Mouse (Mus musculus) lung, embryonic 14.5 days (tissue): Measurements from ENCODE around the gene Myo1c. TPM values are rescaled to one million over a fixed set of nuclear protein-coding genes. Genes with fewer than 3 reads are reported as not detected.

ENCODE experiments used
- ATAC-seq: fragments of 200-750 bp; cut with Nextera tagmentation; 2 replicates; pipeline ENCODE4 v1.8.0; 2017; ENCODE audit warnings: mild to moderate bottlenecking, moderate TSS enrichment, moderate library complexity; ENCODE audit not compliant: insufficient read depth
- DNase-seq: peaks from one replicate; pipeline ENCODE4 v3.0.0-alpha.2; 2015
- H3K27ac ChIP-seq: fragments of 300-500 bp; sonication (generic); 2 replicates; pipeline ENCODE4 v1.5.1; 2014; ENCODE audit warnings: low read depth, mild to moderate bottlenecking, moderate library complexity
- H3K27me3 ChIP-seq: fragments of 300-500 bp; sonication (generic); 2 replicates; pipeline ENCODE4 v1.6.1; 2014; ENCODE audit warnings: low read length, control low read depth; ENCODE audit not compliant: insufficient read depth
- H3K36me3 ChIP-seq: fragments of 300-500 bp; sonication (generic); 2 replicates; pipeline ENCODE4 v1.6.1; 2014; ENCODE audit warnings: control low read depth; ENCODE audit not compliant: insufficient read depth
- H3K4me1 ChIP-seq: fragments of 300-500 bp; sonication (generic); 2 replicates; pipeline ENCODE4 v1.6.1; 2014; ENCODE audit warnings: antibody characterized with exemption, control low read depth; ENCODE audit not compliant: insufficient read depth
- H3K4me2 ChIP-seq: fragments of 300-500 bp; sonication (generic); 2 replicates; pipeline ENCODE4 v1.6.1; 2014; ENCODE audit warnings: mild to moderate bottlenecking
- H3K4me3 ChIP-seq: fragments of 300-500 bp; sonication (generic); 2 replicates; pipeline ENCODE4 v1.5.1; 2014; ENCODE audit warnings: low read depth, low read length
- H3K9ac ChIP-seq: fragments of 300-500 bp; sonication (generic); 2 replicates; pipeline ENCODE4 v1.6.1; 2014
- H3K9me3 ChIP-seq: fragments of 300-500 bp; sonication (generic); 2 replicates; pipeline ENCODE4 v1.6.1; 2016; ENCODE audit warnings: low read depth, low read length, control low read depth
- CTCF ChIP-seq: IDR thresholded peaks from 2 replicates; pipeline ENCODE4 v1.5.1; 2016; ENCODE audit warnings: antibody characterized with exemption, low read depth
- WGBS: fragments of 180-500 bp; shearing (Covaris S2); extraction: QIAGEN DNeasy Blood & Tissue Kit; methylation state at CpG from one replicate; pipeline ENCODE4 v1.1.7; 2014; 5-methylcytosine and 5-hydroxymethylcytosine counted together
- polyA plus RNA-seq: library from polyadenylated mRNA; unstranded; fragments of >200 nt; fragmentation: Nextera tagmentation; extraction: Ambion mirVana; gene quantifications from 2 replicates; pipeline ENCODE4 v1.2.1, GENCODE M21; 2014

The Myo1c gene
- polyA plus RNA-seq, 1 experiment from 2014 or later = 56.5 TPM

- Histone ChIP-seq H3K4me1 (no peaks in the 10 kb centered on the region), H3K27ac (no peak overlapping the region), H3K36me3 (peaks cover 93% of the 10 kb centered on the region), H3K27me3 (no peaks in the 10 kb centered on the region), H3K9ac (no peak overlapping the region), H3K9me3 (no peaks in the 10 kb centered on the region), H3K4me2 (no peak overlapping the region), H3K4me3 (no peak overlapping the region)
- 92% methylated on average over 5 of the region's 5 CpGs for WGBS
- DNase-seq = no peak
- no peak for TF ChIP-seq CTCF
- ATAC-seq = no peak
Observed at GRCm38 (mm10) chr11:75700557-75700956, 50.3 kb downstream of the Myo1c start.

GRCm38 (mm10) chr11:75702761-75703160 is 52.5 kb downstream of the Myo1c start:
- Histone ChIP-seq H3K9me3 (no peaks in the 10 kb centered on the region), H3K9ac (no peak overlapping the region), H3K4me1 (no peaks in the 10 kb centered on the region), H3K27ac (no peak overlapping the region), H3K36me3 (peaks cover 89% of the 10 kb centered on the region), H3K4me3 (no peak overlapping the region), H3K27me3 (no peaks in the 10 kb centered on the region), H3K4me2 (no peak overlapping the region)
- 92% methylated on average over 6 of the region's 6 CpGs for WGBS
- TF ChIP-seq CTCF = no peak
- ATAC-seq (no peak), DNase-seq (no peak)

GRCm38 (mm10) chr11:75703748-75704147 is 53.4 kb downstream of the Myo1c start:
- 90% methylated on average over 2 of the region's 2 CpGs for WGBS
- H3K27ac ChIP-seq = no peak overlapping the region
- H3K4me3 ChIP-seq = no peak overlapping the region
- no peaks in the 10 kb centered on the region for H3K9me3 ChIP-seq
- no peak overlapping the region for H3K9ac ChIP-seq
- ATAC-seq = no peak
- H3K4me1 ChIP-seq = no peaks in the 10 kb centered on the region
- no peaks in the 10 kb centered on the region for H3K27me3 ChIP-seq
- no peak for TF ChIP-seq CTCF
- no peak for DNase-seq
- H3K4me2 ChIP-seq = no peak overlapping the region
- peaks cover 80% of the 10 kb centered on the region for H3K36me3 ChIP-seq

GRCm38 (mm10) chr11:75713949-75714348 is 63.6 kb downstream of the Myo1c start:
- ATAC-seq (no peak), DNase-seq (peak; percentile 68)
- no peak overlapping the region for H3K4me3 ChIP-seq
- H3K4me1 ChIP-seq = no peaks in the 10 kb centered on the region
- H3K27ac ChIP-seq = no peak overlapping the region
- TF ChIP-seq CTCF = peak; percentile 62
- WGBS = 97% methylated on average over 1 of the region's 1 CpGs
- no peak overlapping the region for H3K4me2 ChIP-seq
- no peaks in the 10 kb centered on the region for H3K27me3 ChIP-seq
- H3K9me3 ChIP-seq = no peaks in the 10 kb centered on the region
- no peak overlapping the region for H3K9ac ChIP-seq
- no peaks in the 10 kb centered on the region for H3K36me3 ChIP-seq

GRCm38 (mm10) chr11:75715556-75715955 is 65.3 kb downstream of the Myo1c start:
- no peak for ATAC-seq
- no peaks in the 10 kb centered on the region for H3K4me1 ChIP-seq
- H3K36me3 ChIP-seq = no peaks in the 10 kb centered on the region
- DNase-seq = no peak
- no peak overlapping the region for H3K4me3 ChIP-seq
- H3K27me3 ChIP-seq = no peaks in the 10 kb centered on the region
- no peak overlapping the region for H3K27ac ChIP-seq
- no peak for TF ChIP-seq CTCF
- no peak overlapping the region for H3K9ac ChIP-seq
- WGBS = 31% methylated on average over 12 of the region's 12 CpGs
- no peak overlapping the region for H3K4me2 ChIP-seq
- H3K9me3 ChIP-seq = no peaks in the 10 kb centered on the region

- ATAC-seq (no peak), DNase-seq (peak; percentile 67)
Observed at GRCm38 (mm10) chr11:75716661-75717325, 66.5 kb downstream of the Myo1c start.

GRCm38 (mm10) chr11:75722339-75722738 is 72.0 kb downstream of the Myo1c start:
- no peak overlapping the region for H3K4me3 ChIP-seq
- no peaks in the 10 kb centered on the region for H3K4me1 ChIP-seq
- 37% methylated on average over 4 of the region's 4 CpGs for WGBS

More at GRCm38 (mm10) chr11:75716661-75717325, 66.5 kb downstream of the Myo1c start:
- WGBS = 62% methylated on average over 8 of the region's 8 CpGs
- H3K36me3 ChIP-seq = no peaks in the 10 kb centered on the region
- no peaks in the 10 kb centered on the region for H3K4me1 ChIP-seq
- no peak overlapping the region for H3K4me3 ChIP-seq
- H3K9ac ChIP-seq = no peak overlapping the region
- 0 out of 2 replicates have a peak, but pooled peaks have one; percentile 16 for TF ChIP-seq CTCF
- no peak overlapping the region for H3K27ac ChIP-seq
- no peaks in the 10 kb centered on the region for H3K9me3 ChIP-seq
- H3K27me3 ChIP-seq = no peaks in the 10 kb centered on the region
- no peak overlapping the region for H3K4me2 ChIP-seq

More at GRCm38 (mm10) chr11:75722339-75722738, 72.0 kb downstream of the Myo1c start:
- Histone ChIP-seq H3K4me2 (no peak overlapping the region), H3K9me3 (no peaks in the 10 kb centered on the region), H3K9ac (no peak overlapping the region), H3K36me3 (no peaks in the 10 kb centered on the region), H3K27me3 (no peaks in the 10 kb centered on the region), H3K27ac (no peak overlapping the region)
- no peak for ATAC-seq
- TF ChIP-seq CTCF = no peak
- no peak for DNase-seq

Other genes with a start within 250 kb of the Myo1c start
- 41.7 and 44.6 TPM in 2 replicates for gene Serpinf1, start 227.8 kb upstream of the Myo1c start, polyA plus RNA-seq
- gene Serpinf2, start 210.9 kb upstream of the Myo1c start, polyA plus RNA-seq = 0.24 TPM in 1 of 2 replicates, not detected in the other
- gene Wdr81, start 195.8 kb upstream of the Myo1c start, polyA plus RNA-seq = 4.1 and 4.6 TPM in 2 replicates
- 18.0 and 24.2 TPM in 2 replicates for gene Tlcd2, start 188.8 kb upstream of the Myo1c start, polyA plus RNA-seq
- 96.9 and 104 TPM in 2 replicates for gene Prpf8, start 163.7 kb upstream of the Myo1c start, polyA plus RNA-seq
- gene Rilp, start 140.4 kb upstream of the Myo1c start, polyA plus RNA-seq = 0.43 and 0.58 TPM in 2 replicates
- 11.6 and 15.2 TPM in 2 replicates for gene Scarf1, start 137.0 kb upstream of the Myo1c start, polyA plus RNA-seq
- gene Slc43a2, start 118.8 kb upstream of the Myo1c start, polyA plus RNA-seq = 4.0 and 6.4 TPM in 2 replicates
- gene Pitpna, start 62.4 kb upstream of the Myo1c start, polyA plus RNA-seq = 84.7 and 89.6 TPM in 2 replicates
- 23.1 and 24.9 TPM in 2 replicates for gene Inpp5k, start 19.5 kb upstream of the Myo1c start, polyA plus RNA-seq
- 109 and 116 TPM in 2 replicates for gene Crk, start 28.8 kb downstream of the Myo1c start, polyA plus RNA-seq
- 1,066 and 1,071 TPM in 2 replicates for gene Ywhae, start 82.4 kb downstream of the Myo1c start, polyA plus RNA-seq
- gene Doc2b, start 145.5 kb downstream of the Myo1c start, polyA plus RNA-seq = 1.1 TPM in 2 replicates